Mouse (Mus musculus) layer of hippocampus, adult 2 months (tissue): ENCODE measurements around the gene Sgsm3. TPM values are rescaled to one million over a fixed set of nuclear protein-coding genes. Genes with fewer than 3 reads are reported as not detected.
A peak's percentile ranks its signal among the peaks of the same experiment; 100 is the strongest.

Source experiments
- DNase-seq, 2 experiments: peaks; one replicate each; pipeline ENCODE4 v3.0.0; 2022; ENCODE audit warnings: low spot score in 2 of 2
- H3K27ac ChIP-seq: fragments of 200-600 bp; 2 replicates; pipeline ENCODE4 v1.8.1; 2022
- H3K4me3 ChIP-seq: fragments of 200-600 bp; 2 replicates; pipeline ENCODE4 v1.8.1; 2022; ENCODE audit warnings: mild to moderate bottlenecking
- CTCF ChIP-seq: fragments of 200-600 bp; conservative IDR thresholded peaks from 2 replicates; pipeline ENCODE4 v1.8.1; 2022; ENCODE audit warnings: antibody characterized with exemption, mild to moderate bottlenecking, moderate library complexity
- total RNA-seq, 2 experiments: library from RNA; stranded (reverse); gene quantifications; 2 replicates each; pipeline ENCODE4 v1.2.3; 2021

Gene Sgsm3
- total RNA-seq, 2 experiments from 2014 or later = 83.0 to 89.2 TPM

DNA sequence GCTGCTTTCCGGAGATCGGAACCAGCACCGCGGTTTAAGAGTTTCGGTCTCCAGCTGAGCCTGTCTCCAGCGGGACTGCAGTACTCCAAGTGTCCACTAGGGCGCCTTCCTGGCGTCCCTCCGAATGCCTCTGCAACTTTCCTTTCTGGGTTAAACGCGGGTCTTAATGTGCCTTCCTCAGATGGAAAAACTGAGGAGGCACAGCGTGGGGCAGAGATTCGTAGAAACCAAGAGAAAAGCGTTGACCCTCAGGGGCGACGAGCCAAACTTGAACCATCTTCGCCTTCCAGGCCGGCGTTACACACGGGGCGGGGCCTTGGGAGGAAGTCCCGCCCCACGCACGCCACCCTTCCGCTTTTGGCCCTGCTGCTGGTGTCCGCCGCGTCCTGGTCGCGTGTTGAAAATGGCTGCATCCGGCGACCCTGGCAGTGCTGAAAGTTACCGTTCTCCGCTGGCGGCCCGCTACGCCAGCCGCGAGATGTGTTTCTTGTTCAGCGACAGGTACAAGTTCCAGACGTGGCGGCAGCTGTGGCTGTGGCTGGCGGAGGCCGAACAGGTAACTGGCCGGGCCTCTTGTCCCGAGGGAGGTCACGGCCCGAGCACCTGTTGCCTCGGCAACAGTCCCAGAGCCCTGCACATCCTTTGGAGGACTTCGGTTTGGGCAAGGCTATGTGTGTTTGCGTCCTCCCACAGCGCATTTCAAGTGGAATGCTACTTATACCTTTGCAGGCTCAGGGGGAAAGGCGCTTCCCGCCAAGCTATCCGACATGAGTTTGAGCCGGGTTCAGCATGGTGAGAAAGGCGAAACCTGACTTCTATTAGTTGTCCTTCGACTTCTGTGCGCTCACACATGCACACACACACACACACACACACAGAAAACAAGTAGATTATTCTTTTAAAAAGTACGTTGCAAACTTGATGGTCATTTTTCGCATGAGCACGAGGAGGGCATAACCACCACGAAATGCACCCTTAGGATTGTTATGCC is 29.1 kb upstream of the Sgsm3 start, which contains the start of gene Adsl:
TSS of gene Adsl (plus strand) at position 346 of the 991 bp plus-strand sequence.
- peak within 1 kb of the TSS; percentile 97 for H3K4me3 ChIP-seq
- peak within 1 kb of the TSS; percentile 80 for H3K27ac ChIP-seq
- TF ChIP-seq CTCF = peak; percentile 98
- DNase-seq = peak; percentile 79 to 82

DNA sequence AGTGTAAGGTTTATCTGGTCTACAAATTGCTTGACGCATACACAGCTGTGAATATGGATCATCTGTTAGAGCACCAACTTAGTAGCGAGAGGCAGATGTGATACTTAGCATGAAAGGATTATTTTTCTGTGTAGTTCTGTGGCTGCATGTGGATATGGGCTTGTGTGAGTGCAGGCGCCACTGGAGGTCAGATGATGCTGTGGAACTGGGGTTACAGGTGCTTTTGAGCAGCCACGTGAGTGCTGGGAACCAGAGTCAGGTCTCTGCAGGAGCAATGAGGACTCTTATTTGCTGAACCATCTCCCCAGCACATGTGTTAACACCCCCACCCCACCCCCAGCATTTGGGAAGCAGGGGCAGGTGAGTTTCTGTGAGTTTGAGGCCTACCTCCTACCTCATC is 28.1 kb upstream of the Sgsm3 start:
- no peak for TF ChIP-seq CTCF
- H3K4me3 ChIP-seq = peak overlapping the region; percentile 97; the same call in 1 of the 2 replicates
- no peak overlapping the region for H3K27ac ChIP-seq
- DNase-seq = no peak

DNA sequence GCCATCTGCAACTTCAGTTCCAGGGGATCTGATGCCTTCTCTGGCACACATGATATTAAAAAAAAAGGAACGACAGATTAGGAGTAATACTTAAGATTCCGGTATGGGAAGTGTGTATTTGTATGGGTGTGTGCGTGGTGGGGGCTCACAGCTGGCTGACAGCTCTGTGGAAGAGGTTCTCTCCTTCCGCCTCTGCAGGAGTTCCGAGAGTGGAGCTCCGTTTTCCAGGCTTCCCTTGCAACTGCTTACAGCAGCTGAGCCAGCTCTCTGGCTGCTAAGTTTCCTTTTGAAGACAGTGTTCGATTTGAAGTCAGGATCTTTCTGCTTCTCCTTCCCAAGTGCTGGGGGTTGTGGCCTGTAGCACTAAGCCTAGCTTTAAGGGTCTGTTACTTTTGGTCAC is 27.5 kb upstream of the Sgsm3 start:
- Histone ChIP-seq H3K27ac (no peak overlapping the region), H3K4me3 (no peak overlapping the region)
- TF ChIP-seq CTCF = no peak
- DNase-seq = no peak

GRCm38 (mm10) chr15:80953971-80954370 is 23.6 kb upstream of the Sgsm3 start:
- no peak for DNase-seq
- TF ChIP-seq CTCF = no peak
- no peak overlapping the region for H3K4me3 ChIP-seq
- H3K27ac ChIP-seq = no peak overlapping the region

DNA sequence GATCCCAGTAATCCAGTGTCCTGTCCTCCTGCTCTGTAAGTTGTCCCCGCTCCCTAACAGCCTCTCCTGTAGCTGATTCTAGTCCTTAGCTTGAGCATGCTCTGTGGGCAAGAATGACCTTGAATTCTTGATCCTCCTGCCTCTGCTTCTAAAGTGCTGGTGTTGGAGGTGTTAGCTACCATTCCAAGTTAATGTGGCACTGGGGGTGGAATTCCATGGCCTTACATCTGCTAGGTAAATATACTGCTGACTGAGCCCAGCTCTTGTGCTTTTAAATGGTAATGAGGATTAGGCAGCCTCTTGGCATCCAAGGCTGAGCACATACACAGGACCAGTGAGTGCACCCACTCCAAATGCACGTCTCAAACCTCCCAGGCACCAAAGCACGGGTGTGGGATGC is 22.7 kb upstream of the Sgsm3 start:
- Histone ChIP-seq H3K4me3 (no peak overlapping the region), H3K27ac (no peak overlapping the region)
- DNase-seq = no peak
- TF ChIP-seq CTCF = no peak

- H3K4me3 ChIP-seq = no peak overlapping the region
- DNase-seq = no peak
- no peak overlapping the region for H3K27ac ChIP-seq
- TF ChIP-seq CTCF = no peak
Observed at GRCm38 (mm10) chr15:80955836-80956438, 21.6 kb upstream of the Sgsm3 start.

DNA sequence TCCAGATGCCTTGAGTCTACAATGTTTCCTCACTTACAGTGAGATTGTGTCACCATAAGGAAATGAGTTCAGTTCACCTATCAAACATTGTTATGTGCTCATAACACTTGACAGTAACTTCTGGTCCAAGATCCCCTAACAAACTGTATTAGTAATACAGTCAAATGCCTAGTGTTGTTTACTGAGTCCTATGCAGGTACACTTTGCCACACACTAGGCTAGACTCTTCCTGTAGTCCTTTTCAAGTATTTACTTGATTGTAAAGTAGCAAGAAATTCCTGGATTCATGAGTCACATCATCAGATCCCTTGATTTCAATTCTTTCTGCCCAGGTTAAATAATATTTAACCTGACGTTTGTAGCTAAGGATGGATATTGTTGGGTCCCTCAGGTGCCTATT is 8.2 kb upstream of the Sgsm3 start:
- Histone ChIP-seq H3K4me3 (no peak overlapping the region), H3K27ac (no peak overlapping the region)
- no peak for TF ChIP-seq CTCF

GRCm38 (mm10) chr15:80974311-80974710 is 3.3 kb upstream of the Sgsm3 start:
- H3K4me3 ChIP-seq = no peak overlapping the region
- no peak overlapping the region for H3K27ac ChIP-seq
- TF ChIP-seq CTCF = no peak
- DNase-seq = no peak

More for the DNA sequence above, 8.2 kb upstream of the Sgsm3 start:
- DNase-seq = no peak

DNA sequence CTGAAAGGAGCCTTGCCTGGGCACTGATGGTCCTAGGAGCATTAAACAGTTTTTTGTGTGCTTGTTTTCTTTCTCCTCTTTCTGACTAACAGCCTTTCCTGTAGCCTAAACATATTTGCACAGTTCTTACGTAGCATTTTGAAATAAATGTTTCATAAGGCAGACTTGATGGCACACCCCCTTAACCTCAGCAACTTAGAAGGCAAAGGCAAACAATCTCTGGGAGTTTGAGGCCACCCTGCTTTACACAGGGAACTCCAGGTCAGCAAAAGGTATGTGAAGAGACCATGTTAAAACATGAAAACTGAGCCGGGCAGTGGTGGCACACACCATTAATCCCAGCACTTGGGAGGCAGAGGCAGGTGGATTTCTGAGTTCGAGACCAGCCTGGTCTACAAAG is 1.9 kb upstream of the Sgsm3 start:
- DNase-seq = no peak
- no peak for TF ChIP-seq CTCF
- Histone ChIP-seq H3K4me3 (no peak overlapping the region), H3K27ac (no peak overlapping the region)

DNA sequence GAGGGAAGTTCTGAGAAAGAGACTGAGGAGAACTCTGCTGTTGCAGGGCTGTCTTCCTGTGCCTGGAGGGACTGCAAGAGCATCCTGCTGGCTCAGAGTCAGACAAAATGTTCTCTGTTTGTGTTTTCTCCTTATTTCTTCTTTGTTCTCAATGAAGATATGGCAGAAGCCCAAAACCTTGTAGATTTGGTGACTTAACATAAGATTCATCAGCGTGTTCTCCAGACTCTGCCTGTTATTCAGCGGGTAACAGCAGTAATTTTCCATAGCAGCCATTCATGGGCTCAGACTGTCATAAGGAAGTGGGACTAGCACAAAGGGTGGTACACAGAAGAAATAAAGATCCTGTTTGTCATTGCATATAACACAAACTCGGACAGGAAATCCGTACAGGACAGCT is 2.0 kb downstream of the Sgsm3 start:
- no peak for TF ChIP-seq CTCF
- peak in 1 of 2 experiments; percentile 58 for DNase-seq
- H3K27ac ChIP-seq = no peak overlapping the region
- H3K4me3 ChIP-seq = no peak overlapping the region; the same call in 1 of the 2 replicates

DNA sequence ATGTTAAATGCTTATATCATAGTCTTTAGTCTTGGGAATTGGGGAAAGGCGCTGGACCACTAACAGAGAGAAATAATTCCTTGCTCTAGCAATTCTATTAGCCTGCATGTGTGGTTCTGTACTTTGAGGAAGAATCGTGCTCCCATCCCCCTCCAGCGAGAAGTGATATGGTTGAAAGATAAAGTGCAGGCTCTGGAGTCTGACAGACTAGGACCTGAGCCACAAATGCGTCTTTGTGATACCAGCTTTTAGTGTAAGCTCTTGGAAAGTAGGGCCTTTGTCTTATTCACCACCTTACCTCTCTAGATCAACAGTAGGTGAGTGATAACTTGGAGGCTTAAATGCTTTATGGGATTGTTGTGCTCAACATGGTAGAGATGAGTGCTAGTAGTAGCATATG is 3.6 kb downstream of the Sgsm3 start:
- Histone ChIP-seq H3K4me3 (no peak overlapping the region), H3K27ac (no peak overlapping the region)
- DNase-seq = no peak
- no peak for TF ChIP-seq CTCF

DNA sequence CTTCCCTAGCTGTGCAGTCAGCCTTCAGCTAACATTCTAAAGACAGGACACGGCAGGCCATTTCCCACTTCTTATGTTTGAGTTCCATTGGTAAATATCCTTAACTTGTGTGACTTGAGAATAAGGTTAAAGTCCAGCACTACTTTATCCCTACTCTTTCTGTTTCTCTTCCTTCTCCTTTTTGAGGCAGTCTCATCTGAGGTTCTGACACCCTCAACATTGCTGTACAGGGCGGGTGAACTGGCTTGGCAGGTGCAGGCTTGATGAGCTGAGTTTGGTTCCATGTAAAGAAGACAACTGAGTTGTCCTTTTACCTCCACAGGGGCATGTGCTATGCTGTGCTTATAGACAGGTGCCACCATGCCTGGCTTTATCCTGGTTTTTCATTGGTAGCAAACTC is 5.7 kb downstream of the Sgsm3 start:
- DNase-seq = no peak
- TF ChIP-seq CTCF = no peak
- H3K4me3 ChIP-seq = no peak overlapping the region
- H3K27ac ChIP-seq = no peak overlapping the region

DNA sequence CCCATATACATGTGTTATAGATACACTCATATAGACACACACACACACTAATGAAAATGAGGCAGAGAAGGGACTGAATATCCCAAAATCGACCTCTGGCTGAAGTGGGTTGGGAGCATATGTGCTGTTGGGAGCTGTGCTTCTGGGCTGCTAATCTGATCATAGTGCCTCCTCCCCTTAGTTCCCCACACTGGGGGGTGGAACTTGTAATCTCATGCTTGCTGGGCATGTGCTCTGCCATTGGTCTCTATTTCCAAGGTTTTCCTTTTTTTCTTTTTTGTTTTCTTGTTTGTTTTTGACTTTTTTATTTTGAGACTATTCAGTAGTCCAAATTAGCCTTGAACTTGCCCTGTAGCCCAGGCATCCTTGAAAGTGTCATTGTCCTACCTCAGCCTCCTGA is 10.8 kb downstream of the Sgsm3 start:
- TF ChIP-seq CTCF = no peak
- DNase-seq = no peak
- no peak overlapping the region for H3K4me3 ChIP-seq
- H3K27ac ChIP-seq = no peak overlapping the region

- H3K4me3 ChIP-seq = no peak overlapping the region
- no peak for DNase-seq
- TF ChIP-seq CTCF = no peak
- H3K27ac ChIP-seq = no peak overlapping the region
Observed at GRCm38 (mm10) chr15:80989712-80990111, 12.1 kb downstream of the Sgsm3 start.
